Mouse (Mus musculus) thymus, adult 2 months (tissue): ENCODE measurements around the gene Tbc1d14. TPM values are rescaled to one million over a fixed set of nuclear protein-coding genes. Genes with fewer than 3 reads are reported as not detected.

Source experiments
- DNase-seq: peaks from one replicate; pipeline ENCODE4 v3.0.0; 2021
- H3K27ac ChIP-seq: fragments of 200-500 bp; 2 replicates; pipeline ENCODE4 v1.5.1; 2012; ENCODE audit warnings: low read length, control low read depth; ENCODE audit not compliant: control insufficient read depth, insufficient read depth
- H3K27me3 ChIP-seq: fragments of 200-500 bp; 2 replicates; pipeline ENCODE4 v1.6.1; 2012; ENCODE audit warnings: mild to moderate bottlenecking, low read length, moderate library complexity, mixed read lengths; ENCODE audit not compliant: control insufficient read depth, insufficient read depth
- H3K36me3 ChIP-seq: fragments of 200-500 bp; 2 replicates; pipeline ENCODE4 v1.6.1; 2012; ENCODE audit warnings: mild to moderate bottlenecking, low read length, moderate library complexity; ENCODE audit not compliant: control insufficient read depth, insufficient read depth
- H3K4me1 ChIP-seq: fragments of 200-500 bp; replicated peaks from 2 replicates; pipeline ENCODE4 v1.6.1; 2012; ENCODE audit warnings: low read length; ENCODE audit not compliant: control insufficient read depth, insufficient read depth
- H3K4me3 ChIP-seq: fragments of 200-500 bp; 2 replicates; pipeline ENCODE4 v1.5.1; 2012; ENCODE audit warnings: mild to moderate bottlenecking, low read length, control low read depth, moderate library complexity; ENCODE audit not compliant: control insufficient read depth, insufficient read depth
- CTCF ChIP-seq: fragments of 200-500 bp; IDR thresholded peaks from 2 replicates; pipeline ENCODE4 v1.5.1; 2012; ENCODE audit warnings: mild to moderate bottlenecking, control low read depth, low read length, moderate library complexity, borderline replicate concordance; ENCODE audit not compliant: control insufficient read depth, poor library complexity, insufficient read depth; ENCODE audit errors: extremely low read depth
- POLR2A ChIP-seq: fragments of 200-500 bp; IDR thresholded peaks from 2 replicates; pipeline ENCODE4 v1.6.1; 2012; ENCODE audit warnings: mild to moderate bottlenecking, low read length, control low read depth, moderate library complexity; ENCODE audit not compliant: control insufficient read depth, poor library complexity, insufficient read depth; ENCODE audit errors: extremely low read depth
- WGBS: fragments of 180-500 bp; shearing (Covaris S2); methylation state at CpG from one replicate; pipeline ENCODE4 v1.1.7; 2018; 5-methylcytosine and 5-hydroxymethylcytosine counted together
- polyA plus RNA-seq: library from polyadenylated mRNA; depleted of rRNA; stranded (reverse); fragments of >200 nt; gene quantifications from 2 replicates; pipeline ENCODE4 v1.2.3, GENCODE M21; 2012

The Tbc1d14 gene
- polyA plus RNA-seq, 1 experiment = 48.6 TPM

GRCm38 (mm10) chr5:36564530-36564929, 28.5 kb downstream of the Tbc1d14 start:
- Histone ChIP-seq H3K4me1 (peaks cover 15% of the 10 kb centered on the region), H3K36me3 (no peaks in the 10 kb centered on the region), H3K4me3 (no peak overlapping the region), H3K27ac (no peak overlapping the region), H3K27me3 (no peaks in the 10 kb centered on the region)
- 89% methylated on average over 9 of the region's 9 CpGs for WGBS
- TF ChIP-seq POLR2A = no peak
- TF ChIP-seq CTCF = no peak
- no peak for DNase-seq

- Histone ChIP-seq H3K4me1 (peaks cover 15% of the 10 kb centered on the region), H3K36me3 (no peaks in the 10 kb centered on the region), H3K27ac (no peak overlapping the region), H3K27me3 (no peaks in the 10 kb centered on the region), H3K4me3 (no peak overlapping the region)
- no peak for DNase-seq
- 81% methylated on average over 6 of the region's 6 CpGs for WGBS
- TF ChIP-seq POLR2A (no peak), CTCF (no peak)
These were observed 29.3 kb downstream of the Tbc1d14 start for GRCm38 (mm10) chr5:36563741-36564140.

DNA sequence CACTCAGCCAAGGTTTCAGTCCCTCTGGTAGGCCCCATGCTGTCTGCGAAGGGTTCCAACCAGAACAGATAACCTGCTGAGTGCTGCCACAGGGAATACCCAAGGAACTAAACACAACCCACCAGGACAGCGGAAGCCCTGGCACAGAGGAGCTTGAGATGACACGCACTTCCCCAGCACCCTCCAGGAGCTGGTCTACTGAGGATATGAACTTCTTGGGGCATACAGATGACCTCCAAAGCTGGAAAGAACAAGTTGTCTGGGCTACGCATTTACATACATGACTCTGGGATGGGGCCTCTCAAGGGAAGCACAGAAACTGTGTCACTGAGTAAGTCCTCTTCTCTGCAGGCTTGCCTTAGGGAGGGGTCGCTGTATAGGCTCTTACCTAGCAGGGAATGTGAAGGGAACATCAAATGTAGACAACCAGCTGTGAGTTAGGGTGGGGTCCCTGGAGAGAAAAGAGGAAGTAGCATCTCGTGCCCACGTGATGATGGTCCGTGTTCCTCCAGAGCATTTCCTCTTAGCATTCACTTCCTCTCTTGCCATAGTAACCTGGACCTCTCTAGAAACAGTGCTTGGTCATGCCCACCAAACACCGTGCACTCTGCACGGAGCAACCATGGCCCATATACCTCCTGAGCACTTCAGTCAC, 30.2 kb downstream of the Tbc1d14 start:
- H3K27me3 ChIP-seq = no peaks in the 10 kb centered on the region
- H3K4me3 ChIP-seq = no peak overlapping the region
- no peaks in the 10 kb centered on the region for H3K36me3 ChIP-seq
- H3K27ac ChIP-seq = 0 out of 2 replicates have a peak overlapping the region, but pooled peaks have one; percentile 5
- peak; percentile 37 for DNase-seq
- WGBS = 43% methylated on average over 10 of the region's 10 CpGs
- H3K4me1 ChIP-seq = peaks cover 20% of the 10 kb centered on the region
- TF ChIP-seq POLR2A = no peak
- TF ChIP-seq CTCF = no peak

- no peaks in the 10 kb centered on the region for H3K36me3 ChIP-seq
- no peak overlapping the region for H3K4me3 ChIP-seq
- peaks cover 28% of the 10 kb centered on the region for H3K4me1 ChIP-seq
- 88% methylated on average over 4 of the region's 4 CpGs for whole genome bisulfite sequencing
- no peak for TF ChIP-seq POLR2A
- TF ChIP-seq CTCF = no peak
- no peak for DNase-seq
- no peak overlapping the region for H3K27ac ChIP-seq
- no peaks in the 10 kb centered on the region for H3K27me3 ChIP-seq
These were observed 31.6 kb downstream of the Tbc1d14 start for GRCm38 (mm10) chr5:36561509-36561908.

DNA sequence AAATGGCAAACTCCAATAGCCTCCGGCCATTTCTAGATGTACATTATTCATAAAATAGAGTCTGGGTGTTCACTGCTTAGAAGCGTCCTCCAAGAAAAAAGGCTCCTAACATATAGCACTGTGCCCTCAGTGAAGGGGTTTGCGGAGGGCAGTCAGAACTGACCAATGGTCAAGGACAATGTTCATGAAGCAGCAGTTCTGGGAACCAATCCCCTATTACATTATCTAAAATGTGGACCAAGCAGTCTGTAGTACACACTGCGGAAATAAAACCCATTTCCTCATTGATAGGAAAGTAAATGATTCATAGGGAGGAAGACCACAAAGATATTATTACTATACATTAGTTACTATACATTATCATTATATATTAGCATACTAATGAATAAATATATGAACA, 32.6 kb downstream of the Tbc1d14 start:
- 95% methylated on average over 4 of the region's 4 CpGs for WGBS
- Histone ChIP-seq H3K4me1 (peaks cover 28% of the 10 kb centered on the region), H3K27me3 (no peaks in the 10 kb centered on the region), H3K36me3 (no peaks in the 10 kb centered on the region), H3K27ac (no peak overlapping the region), H3K4me3 (no peak overlapping the region)
- TF ChIP-seq POLR2A = no peak
- TF ChIP-seq CTCF = no peak
- no peak for DNase-seq

DNA sequence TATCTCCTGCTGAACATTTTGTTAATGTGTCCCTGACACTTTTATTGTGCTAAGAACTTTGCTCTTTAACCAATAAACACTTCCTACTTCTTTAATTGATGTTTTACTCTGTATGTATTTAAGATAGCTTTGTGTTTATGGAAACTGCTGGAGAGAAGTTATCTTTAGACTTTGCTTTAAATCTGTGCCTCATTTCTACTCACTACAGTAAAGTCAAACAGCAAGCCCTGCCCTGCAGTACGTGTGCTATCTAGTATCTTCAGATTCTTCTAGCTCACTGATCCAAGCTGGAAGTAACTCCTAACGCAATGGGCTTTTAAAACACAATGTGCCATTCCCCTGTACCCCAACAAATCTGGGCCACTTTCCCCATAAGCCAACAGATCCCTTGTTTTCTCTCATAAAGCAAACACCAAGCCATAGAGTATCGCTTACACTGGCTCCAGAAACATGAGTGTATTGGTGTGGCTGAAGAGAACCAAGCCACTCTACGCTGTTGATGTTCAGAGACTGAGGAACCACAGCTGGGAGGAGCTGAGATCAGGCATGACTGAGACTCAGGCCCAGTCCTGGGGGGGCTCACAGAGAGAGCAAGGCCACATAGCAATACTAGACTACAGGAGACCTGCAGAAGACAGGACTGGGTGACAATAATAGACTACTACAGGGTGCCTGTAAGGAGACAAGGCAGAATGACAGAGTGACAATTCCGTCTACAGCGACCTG, 33.4 kb downstream of the Tbc1d14 start:
- Histone ChIP-seq H3K4me3 (no peak overlapping the region), H3K36me3 (no peaks in the 10 kb centered on the region), H3K4me1 (peaks cover 29% of the 10 kb centered on the region), H3K27ac (no peak overlapping the region), H3K27me3 (no peaks in the 10 kb centered on the region)
- WGBS = 90% methylated on average over 6 of the region's 6 CpGs
- TF ChIP-seq POLR2A (no peak), CTCF (no peak)
- no peak for DNase-seq

DNA sequence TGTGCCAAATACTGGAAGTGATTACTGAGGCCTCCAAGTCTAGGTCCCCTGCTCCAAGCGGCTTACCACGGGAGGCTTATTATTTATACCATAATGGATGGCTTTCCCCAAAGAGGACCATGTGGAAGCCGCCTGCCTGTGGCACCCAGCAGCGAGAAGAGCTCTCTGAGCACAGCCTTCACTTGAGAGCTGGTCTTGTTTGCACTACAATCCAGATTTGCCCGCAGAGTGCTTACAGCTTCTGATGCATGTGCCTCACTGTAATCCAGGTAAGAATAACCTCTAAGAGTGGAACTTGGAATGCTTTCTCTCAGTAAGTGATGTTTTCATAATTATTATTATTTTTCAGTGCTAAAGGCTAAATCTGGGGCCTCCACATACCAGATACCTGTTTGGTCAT, 34.0 kb downstream of the Tbc1d14 start:
- WGBS = 96% methylated on average over 5 of the region's 5 CpGs
- H3K4me1 ChIP-seq = peaks cover 34% of the 10 kb centered on the region

More for the DNA sequence above, 34.0 kb downstream of the Tbc1d14 start:
- Histone ChIP-seq H3K27ac (no peak overlapping the region), H3K27me3 (no peaks in the 10 kb centered on the region), H3K36me3 (no peaks in the 10 kb centered on the region), H3K4me3 (no peak overlapping the region)
- DNase-seq = no peak
- TF ChIP-seq CTCF (no peak), POLR2A (no peak)
